Mouse (Mus musculus): ENCODE data around the gene Tmem108.

Gene Tmem108

GRCm38 (mm10) chr9:103624649-103625048 is 137.0 kb downstream of the Tmem108 start:
- peak; percentile 76 for DNase-seq

- DNase-seq, result no peak
These were observed 137.9 kb downstream of the Tmem108 start for GRCm38 (mm10) chr9:103623560-103624316.

- DNase-seq, result no peak
These were observed 138.6 kb downstream of the Tmem108 start for GRCm38 (mm10) chr9:103622988-103623387.

- no peak for DNase-seq
These were observed 139.8 kb downstream of the Tmem108 start for GRCm38 (mm10) chr9:103621870-103622269.

- no peak for DNase-seq
These were observed 141.0 kb downstream of the Tmem108 start for GRCm38 (mm10) chr9:103620517-103621212.

GRCm38 (mm10) chr9:103614260-103614659 is 147.4 kb downstream of the Tmem108 start:
- no peak for DNase-seq

GRCm38 (mm10) chr9:103608161-103609058 is 153.2 kb downstream of the Tmem108 start:
- DNase-seq, result no peak

- DNase-seq, result no peak
These were observed 155.6 kb downstream of the Tmem108 start for GRCm38 (mm10) chr9:103606056-103606455.

- no peak for DNase-seq
These were observed 157.8 kb downstream of the Tmem108 start for GRCm38 (mm10) chr9:103603792-103604191.

GRCm38 (mm10) chr9:103601878-103602277 is 159.8 kb downstream of the Tmem108 start:
- no peak for DNase-seq

- no peak for DNase-seq
These were observed 160.8 kb downstream of the Tmem108 start for GRCm38 (mm10) chr9:103600834-103601233.

GRCm38 (mm10) chr9:103599908-103600307 is 161.7 kb downstream of the Tmem108 start:
- DNase-seq, result no peak

- DNase-seq, result no peak
These were observed 163.8 kb downstream of the Tmem108 start for GRCm38 (mm10) chr9:103597861-103598260.

GRCm38 (mm10) chr9:103595190-103595837 is 166.3 kb downstream of the Tmem108 start:
- no peak for DNase-seq

GRCm38 (mm10) chr9:103594423-103595189 is 167.0 kb downstream of the Tmem108 start:
- no peak for DNase-seq

GRCm38 (mm10) chr9:103593079-103593478 is 168.6 kb downstream of the Tmem108 start:
- DNase-seq, result no peak

GRCm38 (mm10) chr9:103591962-103592361 is 169.7 kb downstream of the Tmem108 start:
- peak; percentile 66 for DNase-seq

GRCm38 (mm10) chr9:103590801-103591200 is 170.8 kb downstream of the Tmem108 start:
- DNase-seq, result peak; percentile 72

GRCm38 (mm10) chr9:103584865-103585264 is 176.8 kb downstream of the Tmem108 start:
- DNase-seq, result peak; percentile 28

GRCm38 (mm10) chr9:103582249-103582961 is 179.2 kb downstream of the Tmem108 start:
- DNase-seq, result peak; percentile 44

GRCm38 (mm10) chr9:103580621-103581020 is 181.0 kb downstream of the Tmem108 start:
- DNase-seq, result peak; percentile 86
